Mouse (Mus musculus) megakaryocyte-erythroid progenitor cell, adult 5-6 weeks (primary cell): ENCODE results near the gene Mob3b. TPM values are rescaled to one million over a fixed set of nuclear protein-coding genes. Genes with fewer than 3 reads are reported as not detected.

Experiments
- ATAC-seq: replicated peaks from 2 replicates; pipeline ENCODE4 v1.8.0; 2016; ENCODE audit warnings: mild to moderate bottlenecking, inconsistent platforms; ENCODE audit not compliant: severe bottlenecking, poor library complexity, low FRiP score, low TSS enrichment
- total RNA-seq, 2 experiments: library from RNA; stranded (forward) in 1 of 2; stranded (reverse) in 1 of 2; fragments of 200-1000, 215-1000 nt in 1 of 2; fragments of >200 nt in 1 of 2; fragmentation: Nextera tagmentation in 1 of 2; gene quantifications; 2 replicates each; pipeline ENCODE4 v1.2.3; 2014 to 2017

Gene Mob3b
- total RNA-seq, 2 experiments from 2014 or later = 2.1 to 3.1 TPM

- ATAC-seq = no peak
These were observed 71.1 kb downstream of the Mob3b start for GRCm38 (mm10) chr4:35086067-35086700.

- ATAC-seq = no peak
These were observed 73.2 kb downstream of the Mob3b start for GRCm38 (mm10) chr4:35084060-35084459.

GRCm38 (mm10) chr4:35082476-35083114 lies 74.7 kb downstream of the Mob3b start:
- no peak for ATAC-seq

GRCm38 (mm10) chr4:35080285-35080684 lies 77.0 kb downstream of the Mob3b start:
- no peak for ATAC-seq

GRCm38 (mm10) chr4:35068739-35069138 lies 88.5 kb downstream of the Mob3b start:
- no peak for ATAC-seq

GRCm38 (mm10) chr4:35066163-35066562 lies 91.1 kb downstream of the Mob3b start:
- ATAC-seq = no peak

GRCm38 (mm10) chr4:35065075-35065838 lies 92.0 kb downstream of the Mob3b start:
- ATAC-seq = no peak

- ATAC-seq = no peak
These were observed 94.1 kb downstream of the Mob3b start for GRCm38 (mm10) chr4:35063146-35063719.

GRCm38 (mm10) chr4:35060964-35061363 lies 96.3 kb downstream of the Mob3b start:
- no peak for ATAC-seq

- no peak for ATAC-seq
These were observed 96.9 kb downstream of the Mob3b start for GRCm38 (mm10) chr4:35060401-35060800.

- no peak for ATAC-seq
These were observed 102.9 kb downstream of the Mob3b start for GRCm38 (mm10) chr4:35054362-35054761.

GRCm38 (mm10) chr4:35052174-35052942 lies 104.9 kb downstream of the Mob3b start:
- no peak for ATAC-seq

GRCm38 (mm10) chr4:35051152-35051551 lies 106.1 kb downstream of the Mob3b start:
- ATAC-seq = no peak

GRCm38 (mm10) chr4:35049742-35050058 lies 107.6 kb downstream of the Mob3b start:
- ATAC-seq = no peak

- no peak for ATAC-seq
These were observed 108.1 kb downstream of the Mob3b start for GRCm38 (mm10) chr4:35049036-35049741.

- no peak for ATAC-seq
These were observed 116.4 kb downstream of the Mob3b start for GRCm38 (mm10) chr4:35040896-35041295.

GRCm38 (mm10) chr4:35040306-35040705 lies 117.0 kb downstream of the Mob3b start:
- no peak for ATAC-seq

GRCm38 (mm10) chr4:35037824-35038223 lies 119.5 kb downstream of the Mob3b start:
- ATAC-seq = no peak
